Mouse (Mus musculus) ES-E14 (cell line): ENCODE results near the gene Kazald1. TPM values are rescaled to one million over a fixed set of nuclear protein-coding genes. Genes with fewer than 3 reads are reported as not detected.

Source experiments
- DNase-seq: peaks from one replicate; pipeline ENCODE4 v3.0.0-alpha.2; 2013; ENCODE audit warnings: low read depth, low spot score
- H3K27ac ChIP-seq: 2 replicates; pipeline ENCODE4 v1.5.1; 2012; ENCODE audit warnings: low read depth, mild to moderate bottlenecking, low read length, moderate library complexity, mixed read lengths; ENCODE audit not compliant: poor library complexity, insufficient read depth, severe bottlenecking
- H3K36me3 ChIP-seq: 2 replicates; pipeline ENCODE4 v1.6.1; 2012; ENCODE audit warnings: mild to moderate bottlenecking, low read length, moderate library complexity, mixed read lengths; ENCODE audit not compliant: control insufficient read depth, poor library complexity, insufficient read depth, severe bottlenecking
- H3K4me1 ChIP-seq, 2 experiments: fragments of 150-350 bp in 1 of 2; sonication (generic) in 1 of 2; 2 replicates each; pipeline ENCODE4 v1.6.1; 2012; ENCODE audit warnings: low read length in 2 of 2, mild to moderate bottlenecking in 1 of 2, mixed read lengths in 1 of 2; ENCODE audit not compliant: control insufficient read depth in 2 of 2, insufficient read depth in 2 of 2, poor library complexity in 1 of 2
- H3K4me3 ChIP-seq, 2 experiments: fragments of 150-350 bp in 1 of 2; sonication (generic) in 1 of 2; 2 replicates each; pipeline ENCODE4 v1.5.1; 2012; ENCODE audit warnings: low read length in 2 of 2, low read depth in 1 of 2, mild to moderate bottlenecking in 1 of 2, mixed read lengths in 1 of 2; ENCODE audit not compliant: insufficient read depth in 1 of 2, poor library complexity in 1 of 2, severe bottlenecking in 1 of 2
- H3K9ac ChIP-seq: 2 replicates; pipeline ENCODE4 v1.6.1; 2012; ENCODE audit warnings: low read depth, mild to moderate bottlenecking, low read length, mixed read lengths; ENCODE audit not compliant: poor library complexity, insufficient read depth, severe bottlenecking
- H3K9me3 ChIP-seq: fragments of 150-350 bp; sonication (generic); 2 replicates; pipeline ENCODE4 v1.6.1; 2012; ENCODE audit warnings: low read depth, mild to moderate bottlenecking, low read length; ENCODE audit not compliant: control insufficient read depth, insufficient read depth
- CHD2 ChIP-seq: IDR thresholded peaks from 2 replicates; pipeline ENCODE4 v1.6.1; 2014; ENCODE audit warnings: mild to moderate bottlenecking, low read depth, low read length, inconsistent platforms
- HCFC1 ChIP-seq: IDR thresholded peaks from 2 replicates; pipeline ENCODE4 v1.6.1; 2012; ENCODE audit warnings: low read length, inconsistent platforms, borderline replicate concordance; ENCODE audit not compliant: insufficient read depth
- MAFK ChIP-seq: IDR thresholded peaks from 2 replicates; pipeline ENCODE4 v1.6.1; 2014; ENCODE audit warnings: mild to moderate bottlenecking, low read depth, low read length, inconsistent platforms; ENCODE audit not compliant: insufficient read depth
- ZC3H11A ChIP-seq: IDR thresholded peaks from 2 replicates; pipeline ENCODE4 v1.6.1; 2012; ENCODE audit warnings: low read depth, mild to moderate bottlenecking, inconsistent platforms, low read length, borderline replicate concordance
- ZNF384 ChIP-seq: IDR thresholded peaks from 2 replicates; pipeline ENCODE4 v1.6.1; 2012; ENCODE audit warnings: low read depth, low read length, inconsistent platforms
- in situ Hi-C, 2 experiments: fragments of 600-800 bp; cut with MboI; formaldehyde crosslinking; loops; one replicate each; pipeline ENCODE4 v1.15.1; 2025; ENCODE audit warnings: low sequenced_read_pairs in 2 of 2, inconsistent platforms in 1 of 2; ENCODE audit not compliant: unreplicated experiment in 2 of 2
- total RNA-seq: library from RNA; depleted of rRNA; stranded (reverse); fragments of 300-350 nt; gene quantifications from 2 replicates; pipeline ENCODE4 v1.2.3, GENCODE M21; 2012

The Kazald1 gene
- total RNA-seq, 1 experiment = 1.2 TPM

GRCm38 (mm10) chr19:45047417-45047934 lies 27.6 kb upstream of the Kazald1 start, which contains the start of gene Sfxn3:
Sfxn3 (plus strand) TSS chr19:45047503.
- Histone ChIP-seq H3K4me1 (peaks cover 0 to 17% of the 10 kb centered on the region in 2 experiments; a peak in 1 of 4 replicates), H3K9ac (peak within 1 kb of the TSS; percentile 57), H3K4me3 (peak within 1 kb of the TSS; percentile 54 to 55), H3K36me3 (no peaks in the 10 kb centered on the region), H3K27ac (no peak within 1 kb of the TSS), H3K9me3 (no peaks in the 10 kb centered on the region)
- DNase-seq = peak; percentile 85
- in situ Hi-C loops = no loop called here
- TF ChIP-seq ZC3H11A = no peak

DNA sequence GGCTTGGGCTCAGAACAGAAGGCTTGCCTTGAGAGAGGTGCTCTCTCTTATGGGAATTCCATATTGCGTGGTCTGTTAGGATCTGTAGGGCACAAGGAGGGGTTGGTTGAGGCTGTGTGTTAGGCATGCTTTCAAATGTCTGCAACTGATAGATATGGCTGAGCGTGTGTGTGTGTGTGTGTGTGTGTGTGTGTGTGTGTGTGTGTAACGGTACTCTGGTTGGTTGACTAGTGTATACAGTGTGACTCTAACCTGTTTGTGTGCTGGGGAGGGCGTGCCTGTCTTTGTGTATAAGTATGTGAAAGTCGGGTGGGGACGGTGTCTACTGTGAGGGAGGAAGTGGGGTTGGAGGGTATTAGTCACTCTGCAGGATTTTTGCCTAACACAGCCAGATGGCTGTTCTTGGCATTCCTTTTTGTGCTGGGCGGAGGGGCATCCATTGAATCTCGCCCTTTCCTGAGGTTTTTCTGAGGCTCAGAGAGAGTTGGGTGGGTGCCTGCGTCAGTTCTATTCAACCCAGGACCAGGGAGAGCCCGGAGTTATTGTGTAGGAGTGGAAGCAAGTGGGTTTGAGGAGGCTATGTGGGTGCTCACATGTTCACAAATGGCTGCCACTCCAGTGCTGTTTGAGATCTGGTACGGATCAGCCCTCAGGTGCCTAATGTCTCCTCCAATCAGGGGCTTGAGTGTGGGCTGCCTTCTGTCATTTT lies 27.0 kb upstream of the Kazald1 start:
- H3K36me3 ChIP-seq = no peaks in the 10 kb centered on the region
- H3K4me3 ChIP-seq = peak overlapping the region; percentile 54 to 55
- peak overlapping the region; percentile 57; the same call in 1 of the 2 replicates for H3K9ac ChIP-seq
- DNase-seq = no peak
- TF ChIP-seq HCFC1 = no peak
- peaks cover 0 to 17% of the 10 kb centered on the region in 2 experiments; a peak in 1 of 4 replicates for H3K4me1 ChIP-seq
- in situ Hi-C loops = no loop called here
- H3K9me3 ChIP-seq = no peaks in the 10 kb centered on the region
- H3K27ac ChIP-seq = no peak overlapping the region

DNA sequence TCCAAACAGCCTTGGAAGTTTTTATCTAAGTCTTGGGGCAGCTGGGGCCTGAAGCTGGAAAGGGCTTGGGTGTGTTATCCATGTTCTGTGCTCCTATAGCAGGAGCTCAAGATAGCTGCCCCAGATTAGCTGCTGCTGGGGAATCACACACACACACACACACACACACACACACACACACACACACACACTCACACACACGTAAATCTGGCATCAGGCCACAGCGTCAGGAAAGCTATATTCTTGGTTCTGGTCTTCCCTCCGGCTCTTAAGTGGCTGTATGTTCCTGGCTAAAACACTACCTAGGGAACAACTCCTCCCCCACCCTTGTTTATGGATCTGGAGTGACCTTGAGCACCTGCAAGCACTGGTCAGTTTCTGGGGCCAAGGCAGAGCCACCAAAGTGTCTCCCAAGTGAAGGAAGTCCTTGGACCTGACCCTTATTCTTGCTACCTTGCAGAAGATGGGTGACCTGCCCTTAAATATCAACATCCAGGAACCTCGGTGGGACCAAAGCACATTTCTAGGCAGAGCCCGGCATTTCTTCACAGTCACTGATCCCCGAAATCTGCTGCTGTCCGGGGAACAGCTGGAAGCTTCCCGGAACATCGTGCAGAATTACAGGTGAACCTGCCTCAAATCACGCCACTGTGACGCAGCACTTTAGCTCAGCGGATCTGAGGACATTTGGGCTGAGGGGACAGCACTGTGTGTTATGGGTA lies 26.2 kb upstream of the Kazald1 start:
- no peaks in the 10 kb centered on the region for H3K36me3 ChIP-seq
- peak overlapping the region; percentile 4; the same call in 1 of the 2 replicates for H3K9ac ChIP-seq
- H3K27ac ChIP-seq = no peak overlapping the region
- H3K9me3 ChIP-seq = no peaks in the 10 kb centered on the region
- no peak overlapping the region for H3K4me3 ChIP-seq
- in situ Hi-C loops = no loop called here
- H3K4me1 ChIP-seq = peaks cover 0 to 17% of the 10 kb centered on the region in 2 experiments; a peak in 1 of 4 replicates
- DNase-seq = no peak
- no peak for TF ChIP-seq CHD2
- TF ChIP-seq ZNF384 = no peak
- no peak for TF ChIP-seq MAFK
- TF ChIP-seq HCFC1 = no peak
- no peak for TF ChIP-seq ZC3H11A

DNA sequence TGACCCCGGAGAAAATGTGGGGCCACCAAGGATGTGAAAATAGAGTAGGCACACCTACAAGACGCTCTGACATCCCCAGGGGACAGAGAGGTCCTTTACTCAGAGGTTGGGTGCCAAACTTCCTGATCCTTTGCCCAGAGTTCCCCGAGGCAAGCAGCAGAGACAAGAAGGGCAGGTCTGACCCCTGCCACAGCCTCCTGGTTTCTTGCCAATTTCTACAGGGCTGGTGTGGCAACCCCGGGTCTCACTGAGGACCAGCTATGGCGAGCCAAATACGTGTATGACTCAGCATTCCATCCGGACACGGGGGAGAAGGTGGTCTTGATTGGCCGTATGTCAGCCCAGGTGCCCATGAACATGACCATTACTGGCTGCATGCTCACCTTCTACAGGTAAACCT lies 25.5 kb upstream of the Kazald1 start:
- in situ Hi-C loops = no loop called here
- no peak for DNase-seq
- Histone ChIP-seq H3K27ac (no peak overlapping the region), H3K9me3 (no peaks in the 10 kb centered on the region), H3K4me1 (peaks cover 0 to 19% of the 10 kb centered on the region in 2 experiments; a peak in 2 of 4 replicates), H3K36me3 (no peaks in the 10 kb centered on the region), H3K4me3 (no peak overlapping the region), H3K9ac (no peak overlapping the region)
- no peak for TF ChIP-seq CHD2
